Mouse (Mus musculus): ENCODE data around the gene Pls1. TPM values are rescaled to one million over a fixed set of nuclear protein-coding genes. Genes with fewer than 3 reads are reported as not detected.

Pls1 gene
- total RNA-seq, 2 experiments from 2014 or later: 0.42 to 0.77 TPM

Other genes starting within 250 kb of the Pls1 start
- 10 to 100 TPM; 27.9 to 30.7 TPM for gene Pcolce2, start 207.7 kb downstream of the Pls1 start, total RNA-seq (2021)
- 1 to 10 TPM; 7.4 to 8.0 TPM for gene Trpc1, start 94.9 kb downstream of the Pls1 start, total RNA-seq (2021)
- 1 to 10 TPM; 6.3 to 7.4 TPM for gene Atr, start 12.3 kb upstream of the Pls1 start, total RNA-seq (2021)
- 10 to 100 TPM; 13.6 to 20.6 TPM for gene Xrn1, start 109.4 kb upstream of the Pls1 start, total RNA-seq (2021)